Mouse (Mus musculus) midbrain, postnatal 0 days (tissue): ENCODE results near the gene Ctnnbl1. TPM values are rescaled to one million over a fixed set of nuclear protein-coding genes. Genes with fewer than 3 reads are reported as not detected.

ENCODE experiments used
- ATAC-seq: fragments of 200-750 bp; cut with Nextera tagmentation; 2 replicates; pipeline ENCODE4 v1.8.0; 2017; ENCODE audit warnings: moderate number of reproducible peaks, mild to moderate bottlenecking, moderate TSS enrichment, moderate library complexity; ENCODE audit not compliant: low FRiP score
- DNase-seq: peaks from one replicate; pipeline ENCODE4 v3.0.0-alpha.2; 2015; ENCODE audit warnings: low spot score
- H3K27ac ChIP-seq: fragments of 300-500 bp; sonication (generic); 2 replicates; pipeline ENCODE4 v1.5.1; 2014; ENCODE audit warnings: low read depth, mild to moderate bottlenecking, low read length, mixed read lengths
- H3K27me3 ChIP-seq: fragments of 300-500 bp; sonication (generic); 2 replicates; pipeline ENCODE4 v1.6.1; 2014; ENCODE audit warnings: low read length, control low read depth, mixed read lengths; ENCODE audit not compliant: insufficient read depth
- H3K36me3 ChIP-seq: fragments of 300-500 bp; sonication (generic); 2 replicates; pipeline ENCODE4 v1.6.1; 2014; ENCODE audit warnings: low read length, control low read depth, mixed read lengths; ENCODE audit not compliant: insufficient read depth
- H3K4me1 ChIP-seq: fragments of 300-500 bp; sonication (generic); 2 replicates; pipeline ENCODE4 v1.6.1; 2014; ENCODE audit warnings: mild to moderate bottlenecking, control low read depth, antibody characterized with exemption, low read length, mixed read lengths; ENCODE audit not compliant: insufficient read depth
- H3K4me2 ChIP-seq: fragments of 300-500 bp; sonication (generic); 2 replicates; pipeline ENCODE4 v1.6.1; 2014; ENCODE audit warnings: low read depth, mild to moderate bottlenecking, low read length, mixed read lengths; ENCODE audit not compliant: poor library complexity, severe bottlenecking
- H3K4me3 ChIP-seq: fragments of 300-500 bp; sonication (generic); 2 replicates; pipeline ENCODE4 v1.5.1; 2014; ENCODE audit warnings: low read depth, mild to moderate bottlenecking, low read length, moderate library complexity
- H3K9ac ChIP-seq: fragments of 300-500 bp; sonication (generic); replicated peaks from 2 replicates; pipeline ENCODE4 v1.6.1; 2014; ENCODE audit warnings: mild to moderate bottlenecking, low read length, moderate library complexity, mixed read lengths; ENCODE audit not compliant: poor library complexity, severe bottlenecking
- H3K9me3 ChIP-seq: fragments of 300-500 bp; sonication (generic); 2 replicates; pipeline ENCODE4 v1.6.1; 2016; ENCODE audit warnings: low read length, control low read depth
- CTCF ChIP-seq: IDR thresholded peaks from 2 replicates; pipeline ENCODE4 v1.5.1; 2016; ENCODE audit warnings: antibody characterized with exemption, mild to moderate bottlenecking
- WGBS: fragments of 180-500 bp; shearing (Covaris S2); extraction: QIAGEN DNeasy Blood & Tissue Kit; methylation state at CpG from one replicate; pipeline ENCODE4 v1.1.7; 2014; 5-methylcytosine and 5-hydroxymethylcytosine counted together
- polyA plus RNA-seq: library from polyadenylated mRNA; unstranded; fragments of >200 nt; fragmentation: Nextera tagmentation; extraction: Ambion mirVana; gene quantifications from 2 replicates; pipeline ENCODE4 v1.2.1, GENCODE M21; 2015
- total RNA-seq: library from RNA; depleted of rRNA; stranded (reverse); fragments of >200 nt; gene quantifications from 2 replicates; pipeline ENCODE4 v1.2.3, GENCODE M21; 2014

Gene Ctnnbl1
- total and polyA plus RNA-seq, 2 experiments from 2014 or later, result 40.0 to 44.7 TPM

GRCm38 (mm10) chr2:157924504-157924903 lies 187.3 kb downstream of the Ctnnbl1 start:
- H3K4me3 ChIP-seq, result no peak overlapping the region
- 68% methylated on average over 5 of the region's 5 CpGs for WGBS
- H3K36me3 ChIP-seq, result no peaks in the 10 kb centered on the region; the same call in 1 of the 2 replicates
- H3K27me3 ChIP-seq, result no peaks in the 10 kb centered on the region
- no peak overlapping the region for H3K27ac ChIP-seq
- peaks cover 26% of the 10 kb centered on the region for H3K4me1 ChIP-seq
- H3K4me2 ChIP-seq, result no peak overlapping the region
- ATAC-seq (no peak), DNase-seq (no peak)
- H3K9ac ChIP-seq, result no peak overlapping the region
- no peaks in the 10 kb centered on the region for H3K9me3 ChIP-seq
- no peak for TF ChIP-seq CTCF

DNA sequence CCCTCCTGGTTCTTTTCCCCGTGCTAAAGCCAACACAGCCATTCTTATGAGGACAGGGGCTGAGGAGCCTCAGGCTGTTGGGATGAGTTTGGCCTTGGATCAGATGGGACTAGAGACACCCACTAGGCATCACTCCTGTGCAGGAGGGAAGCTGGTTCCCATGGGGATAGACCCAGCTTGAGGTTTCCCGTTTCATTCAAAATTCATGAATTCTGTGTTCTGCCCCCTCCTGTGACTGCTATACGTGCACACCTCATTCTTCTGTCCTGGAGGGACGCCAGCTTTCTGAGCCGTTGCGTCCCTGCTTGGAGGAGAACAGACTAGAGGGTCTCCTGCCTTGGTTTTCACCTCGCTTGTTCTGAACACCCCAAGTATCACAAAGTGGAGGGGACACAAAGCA lies 189.3 kb downstream of the Ctnnbl1 start:
- H3K27me3 ChIP-seq, result no peaks in the 10 kb centered on the region

DNA sequence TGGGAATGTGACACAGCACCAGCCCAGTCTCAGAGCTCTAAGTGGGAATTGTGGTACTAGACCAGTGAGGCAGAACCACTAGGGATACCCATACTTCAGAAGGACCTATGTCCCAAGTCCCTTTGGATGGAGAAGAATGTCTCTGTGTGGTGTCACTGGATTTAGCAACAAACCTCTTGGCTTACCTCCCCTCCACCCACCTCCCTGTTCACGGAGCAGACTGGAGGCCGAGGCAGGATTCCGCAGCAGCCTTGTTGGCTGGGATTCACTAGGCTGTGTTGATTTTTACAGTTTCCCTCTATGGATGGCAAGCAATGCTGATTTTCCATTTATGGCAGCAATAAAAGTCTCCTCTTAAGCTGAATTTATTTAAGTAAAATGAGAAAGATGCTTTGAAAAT lies 189.7 kb downstream of the Ctnnbl1 start:
- TF ChIP-seq CTCF, result no peak
- no peak for ATAC-seq
- Histone ChIP-seq H3K36me3 (no peaks in the 10 kb centered on the region; the same call in 1 of the 2 replicates), H3K4me3 (no peak overlapping the region), H3K27ac (peak overlapping the region; percentile 51; the same call in 1 of the 2 replicates), H3K9ac (peak overlapping the region; percentile 33; the same call in 1 of the 2 replicates), H3K4me1 (peaks cover 14% of the 10 kb centered on the region), H3K4me2 (0 out of 2 replicates have a peak overlapping the region, but pooled peaks have one; percentile 1), H3K9me3 (no peaks in the 10 kb centered on the region), H3K27me3 (no peaks in the 10 kb centered on the region)
- 50% methylated on average over 3 of the region's 3 CpGs for WGBS
- no peak for DNase-seq

More for the DNA sequence above, 189.3 kb downstream of the Ctnnbl1 start:
- Histone ChIP-seq H3K4me2 (0 out of 2 replicates have a peak overlapping the region, but pooled peaks have one; percentile 1), H3K4me3 (no peak overlapping the region), H3K27ac (no peak overlapping the region; the same call in 1 of the 2 replicates), H3K9ac (no peak overlapping the region), H3K9me3 (no peaks in the 10 kb centered on the region), H3K36me3 (no peaks in the 10 kb centered on the region; the same call in 1 of the 2 replicates), H3K4me1 (peaks cover 14% of the 10 kb centered on the region)
- ATAC-seq, result no peak
- TF ChIP-seq CTCF, result no peak
- DNase-seq, result no peak
- 22% methylated on average over 7 of the region's 7 CpGs for WGBS

DNA sequence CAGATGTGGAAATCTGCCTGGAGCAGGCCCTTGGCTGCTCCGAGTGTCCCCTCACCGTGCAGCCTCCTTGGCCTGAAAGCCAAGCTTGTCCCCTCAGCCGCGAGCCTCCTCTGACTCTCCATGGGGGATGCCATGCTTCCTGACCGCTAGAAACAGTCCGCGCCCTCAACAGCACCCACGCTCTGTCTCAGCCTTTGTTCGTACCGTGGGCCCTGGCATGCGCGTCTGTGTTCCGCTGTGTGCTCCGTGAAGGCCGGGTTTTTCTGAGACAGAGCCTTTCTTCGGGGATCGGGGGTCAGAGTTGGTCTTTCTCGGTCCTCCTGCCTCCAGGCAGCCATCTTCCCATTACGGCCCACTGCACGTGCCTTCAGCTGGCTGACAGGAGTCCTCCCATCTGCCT lies 190.2 kb downstream of the Ctnnbl1 start:
- Histone ChIP-seq H3K4me2 (peak overlapping the region; percentile 15; the same call in 1 of the 2 replicates), H3K36me3 (no peaks in the 10 kb centered on the region), H3K9me3 (no peaks in the 10 kb centered on the region), H3K9ac (peak overlapping the region; percentile 33; the same call in 1 of the 2 replicates), H3K27me3 (no peaks in the 10 kb centered on the region), H3K4me3 (no peak overlapping the region), H3K4me1 (peaks cover 14% of the 10 kb centered on the region), H3K27ac (peak overlapping the region; percentile 51)
- ATAC-seq (no peak), DNase-seq (no peak)
- WGBS, result 32% methylated on average over 20 of the region's 20 CpGs
- no peak for TF ChIP-seq CTCF

GRCm38 (mm10) chr2:157927815-157928214 lies 190.6 kb downstream of the Ctnnbl1 start:
- Histone ChIP-seq H3K36me3 (no peaks in the 10 kb centered on the region), H3K9ac (peak overlapping the region; percentile 33; the same call in 1 of the 2 replicates), H3K27ac (peak overlapping the region; percentile 51; the same call in 1 of the 2 replicates), H3K9me3 (no peaks in the 10 kb centered on the region), H3K4me2 (no peak overlapping the region), H3K27me3 (no peaks in the 10 kb centered on the region), H3K4me1 (peaks cover 11% of the 10 kb centered on the region), H3K4me3 (no peak overlapping the region)
- TF ChIP-seq CTCF, result no peak
- DNase-seq, result no peak
- ATAC-seq, result no peak
- WGBS, result 13% methylated on average over 2 of the region's 2 CpGs

- peak; percentile 49 for TF ChIP-seq CTCF
- Histone ChIP-seq H3K27ac (no peak overlapping the region), H3K9me3 (no peaks in the 10 kb centered on the region), H3K4me1 (peaks cover 2% of the 10 kb centered on the region; the same call in 1 of the 2 replicates), H3K27me3 (no peaks in the 10 kb centered on the region), H3K4me3 (no peak overlapping the region), H3K36me3 (peaks cover 16% of the 10 kb centered on the region), H3K9ac (no peak overlapping the region), H3K4me2 (no peak overlapping the region)
- 80% methylated on average over 4 of the region's 4 CpGs for WGBS
- DNase-seq, result no peak
- ATAC-seq, result no peak
Measured at GRCm38 (mm10) chr2:157932655-157933054, 195.5 kb downstream of the Ctnnbl1 start.
